Mouse (Mus musculus) limb, embryonic 13.5 days (tissue): ENCODE results near the gene Lhpp. TPM values are rescaled to one million over a fixed set of nuclear protein-coding genes. Genes with fewer than 3 reads are reported as not detected.
"Not testable (repeated sequence)": the region's sequence is repeated elsewhere in the genome, so short reads cannot be mapped to it uniquely, and the experiment has no call there.

Source experiments
- ATAC-seq: fragments of 200-750 bp; cut with Nextera tagmentation; 2 replicates; pipeline ENCODE4 v1.8.0; 2017; ENCODE audit warnings: low read depth, moderate number of reproducible peaks, moderate TSS enrichment; ENCODE audit not compliant: low FRiP score
- H3K27ac ChIP-seq: fragments of 300-500 bp; sonication (generic); 2 replicates; pipeline ENCODE4 v1.5.1; 2015; ENCODE audit warnings: inconsistent platforms, mild to moderate bottlenecking, moderate library complexity
- H3K27me3 ChIP-seq: fragments of 300-500 bp; sonication (generic); 2 replicates; pipeline ENCODE4 v1.6.1; 2015; ENCODE audit warnings: mild to moderate bottlenecking, inconsistent platforms
- H3K36me3 ChIP-seq: fragments of 300-500 bp; sonication (generic); 2 replicates; pipeline ENCODE4 v1.6.1; 2015; ENCODE audit warnings: inconsistent platforms, mild to moderate bottlenecking, moderate library complexity
- H3K4me1 ChIP-seq: fragments of 300-500 bp; sonication (generic); 2 replicates; pipeline ENCODE4 v1.6.1; 2015; ENCODE audit warnings: inconsistent platforms
- H3K4me2 ChIP-seq: fragments of 300-500 bp; sonication (generic); replicated peaks from 2 replicates; pipeline ENCODE4 v1.6.1; 2015; ENCODE audit warnings: inconsistent platforms, mild to moderate bottlenecking, moderate library complexity
- H3K4me3 ChIP-seq: fragments of 300-500 bp; sonication (generic); 2 replicates; pipeline ENCODE4 v1.5.1; 2015; ENCODE audit warnings: moderate library complexity, mild to moderate bottlenecking, inconsistent platforms
- H3K9ac ChIP-seq: fragments of 300-500 bp; sonication (generic); 2 replicates; pipeline ENCODE4 v1.6.1; 2015; ENCODE audit warnings: mild to moderate bottlenecking, inconsistent platforms
- H3K9me3 ChIP-seq: fragments of 300-500 bp; sonication (generic); 2 replicates; pipeline ENCODE4 v1.6.1; 2016; ENCODE audit warnings: inconsistent platforms
- WGBS: fragments of 180-500 bp; shearing (Covaris S2); methylation state at CpG from one replicate; pipeline ENCODE4 v1.1.7; 2015; 5-methylcytosine and 5-hydroxymethylcytosine counted together
- polyA plus RNA-seq: library from polyadenylated mRNA; unstranded; fragments of >200 nt; fragmentation: Nextera tagmentation; extraction: Ambion mirVana; gene quantifications from 2 replicates; pipeline ENCODE4 v1.2.1, GENCODE M21; 2015

Gene Lhpp
- polyA plus RNA-seq, 1 experiment from 2014 or later, result 22.6 TPM

- H3K9ac ChIP-seq, result peak overlapping the region; percentile 45; the same call in 1 of the 2 replicates
- peaks cover 47% of the 10 kb centered on the region for H3K4me1 ChIP-seq
- no peaks in the 10 kb centered on the region for H3K36me3 ChIP-seq
- ATAC-seq, result no peak
- WGBS, result 4% methylated on average over 9 of the region's 9 CpGs
- no peaks in the 10 kb centered on the region for H3K9me3 ChIP-seq
- H3K4me2 ChIP-seq, result peak overlapping the region; percentile 36
- peak overlapping the region; percentile 59 for H3K27ac ChIP-seq
- no peak overlapping the region for H3K4me3 ChIP-seq
- H3K27me3 ChIP-seq, result no peaks in the 10 kb centered on the region
Measured at GRCm38 (mm10) chr7:132658058-132658450, 47.6 kb downstream of the Lhpp start.

DNA sequence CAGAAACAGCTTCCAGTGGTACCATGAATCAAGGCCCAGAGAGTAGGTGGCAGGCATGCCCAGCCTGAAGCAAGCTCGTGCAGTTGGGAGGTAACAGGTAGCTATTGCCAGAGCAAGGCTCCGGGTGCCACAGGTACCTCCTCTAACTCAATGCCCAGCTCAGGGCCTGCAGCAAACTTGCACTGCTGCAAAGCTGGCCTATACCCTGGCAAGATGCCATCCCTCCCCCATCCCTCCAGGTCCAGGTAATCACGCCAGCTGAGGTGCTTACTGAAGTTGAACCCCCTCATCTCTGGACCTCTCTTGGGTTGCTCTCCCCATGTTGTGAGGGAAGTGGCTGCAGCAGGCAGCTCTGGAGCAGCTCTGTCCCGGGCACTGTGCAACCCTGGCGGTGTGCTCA, 48.2 kb downstream of the Lhpp start:
- WGBS, result 82% methylated on average over 5 of the region's 5 CpGs
- Histone ChIP-seq H3K4me1 (peaks cover 47% of the 10 kb centered on the region), H3K27me3 (no peaks in the 10 kb centered on the region), H3K36me3 (no peaks in the 10 kb centered on the region), H3K27ac (peak overlapping the region; percentile 39; the same call in 1 of the 2 replicates), H3K4me2 (peak overlapping the region; percentile 36; the same call in 1 of the 2 replicates), H3K9ac (no peak overlapping the region), H3K4me3 (no peak overlapping the region), H3K9me3 (no peaks in the 10 kb centered on the region)
- no peak for ATAC-seq

DNA sequence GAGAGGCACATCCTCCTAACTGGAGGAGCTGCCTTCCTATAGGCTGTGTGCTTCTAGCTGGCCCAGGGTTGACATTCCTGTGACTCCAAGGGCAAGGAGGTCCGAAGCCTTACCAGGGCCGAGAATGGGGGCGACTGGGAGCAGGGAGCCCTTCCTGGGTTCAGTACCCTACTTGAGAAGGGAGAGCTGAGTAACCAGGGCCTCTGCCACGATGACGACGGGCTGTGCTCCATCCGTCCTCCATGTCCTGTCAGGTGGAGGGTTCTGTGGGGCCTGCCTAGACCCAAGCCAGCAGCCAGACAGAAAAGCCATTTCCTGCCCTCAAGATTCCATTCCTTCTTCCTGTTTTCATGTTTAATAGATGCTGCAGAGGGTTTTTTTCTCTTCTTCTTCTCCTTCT, 49.2 kb downstream of the Lhpp start:
- Histone ChIP-seq H3K4me2 (no peak overlapping the region), H3K36me3 (no peaks in the 10 kb centered on the region), H3K9ac (0 out of 2 replicates have a peak overlapping the region, but pooled peaks have one; percentile 5), H3K4me1 (peaks cover 47% of the 10 kb centered on the region), H3K27ac (no peak overlapping the region), H3K27me3 (no peaks in the 10 kb centered on the region), H3K9me3 (no peaks in the 10 kb centered on the region), H3K4me3 (no peak overlapping the region)
- 73% methylated on average over 7 of the region's 7 CpGs for WGBS
- no peak for ATAC-seq

- not testable (repeated sequence) for H3K4me2 ChIP-seq, H3K36me3 ChIP-seq, H3K9ac ChIP-seq, H3K27me3 ChIP-seq, H3K27ac ChIP-seq, H3K4me3 ChIP-seq, ATAC-seq, H3K9me3 ChIP-seq
- 54% methylated on average over 6 of the region's 6 CpGs for WGBS
- H3K4me1 ChIP-seq, result peaks cover 36% of the 10 kb centered on the region
Measured at GRCm38 (mm10) chr7:132662831-132663230, 52.4 kb downstream of the Lhpp start.

- Histone ChIP-seq H3K4me1 (peaks cover 16% of the 10 kb centered on the region), H3K4me3 (no peak overlapping the region), H3K36me3 (no peaks in the 10 kb centered on the region), H3K9me3 (no peaks in the 10 kb centered on the region), H3K9ac (no peak overlapping the region), H3K27ac (no peak overlapping the region), H3K27me3 (no peaks in the 10 kb centered on the region), H3K4me2 (no peak overlapping the region)
- 58% methylated on average over 6 of the region's 6 CpGs for WGBS
- no peak for ATAC-seq
Measured at GRCm38 (mm10) chr7:132664815-132665214, 54.4 kb downstream of the Lhpp start.

DNA sequence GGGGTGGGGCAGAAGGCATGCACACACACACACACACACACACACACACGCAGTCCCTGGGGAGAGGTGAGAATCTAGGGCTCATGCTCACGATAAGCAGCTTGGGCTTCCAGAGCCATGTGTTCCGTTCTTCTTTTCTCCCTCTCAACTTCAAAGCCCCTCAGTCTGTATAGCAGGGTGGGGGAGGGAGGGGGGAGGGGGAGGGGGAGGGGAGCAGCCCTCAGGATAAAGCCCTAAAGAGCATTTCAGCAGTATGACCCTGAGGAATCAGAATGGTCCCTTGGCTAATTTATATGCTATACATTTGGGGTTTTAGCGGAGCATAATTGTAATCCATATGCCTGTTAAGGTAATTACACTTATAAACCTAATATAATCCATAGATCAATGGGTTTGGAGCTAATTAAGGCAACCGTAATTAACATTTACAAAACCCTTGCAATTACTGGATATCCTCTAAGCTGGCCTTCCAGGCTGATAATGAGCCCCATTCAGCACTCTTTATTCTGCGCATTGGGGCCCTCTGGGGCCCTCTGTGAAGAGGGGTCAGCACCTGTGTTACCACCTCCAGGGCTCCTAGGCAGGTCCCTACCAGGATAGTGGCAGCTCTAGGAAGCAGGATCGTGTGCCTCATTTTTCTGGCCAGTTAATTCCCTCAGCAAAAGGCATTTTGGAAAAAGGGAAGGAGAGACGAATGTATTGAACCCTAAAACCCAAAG, 55.4 kb downstream of the Lhpp start:
- no peaks in the 10 kb centered on the region for H3K36me3 ChIP-seq
- H3K27me3 ChIP-seq, result no peaks in the 10 kb centered on the region
- no peak overlapping the region for H3K4me2 ChIP-seq
- no peak for ATAC-seq
- no peak overlapping the region for H3K27ac ChIP-seq
- H3K9ac ChIP-seq, result no peak overlapping the region
- no peak overlapping the region for H3K4me3 ChIP-seq
- 28% methylated on average over 7 of the region's 8 CpGs for WGBS
- peaks cover 8% of the 10 kb centered on the region; the same call in 1 of the 2 replicates for H3K4me1 ChIP-seq
- no peaks in the 10 kb centered on the region for H3K9me3 ChIP-seq

GRCm38 (mm10) chr7:132666516-132666915, 56.1 kb downstream of the Lhpp start:
- H3K9ac ChIP-seq, result no peak overlapping the region
- no peaks in the 10 kb centered on the region for H3K27me3 ChIP-seq
- no peaks in the 10 kb centered on the region for H3K36me3 ChIP-seq
- ATAC-seq, result no peak
- no peaks in the 10 kb centered on the region for H3K9me3 ChIP-seq
- no peak overlapping the region for H3K27ac ChIP-seq
- 75% methylated on average over 4 of the region's 4 CpGs for WGBS
- peaks cover 6% of the 10 kb centered on the region; the same call in 1 of the 2 replicates for H3K4me1 ChIP-seq
- no peak overlapping the region for H3K4me3 ChIP-seq
- no peak overlapping the region for H3K4me2 ChIP-seq

DNA sequence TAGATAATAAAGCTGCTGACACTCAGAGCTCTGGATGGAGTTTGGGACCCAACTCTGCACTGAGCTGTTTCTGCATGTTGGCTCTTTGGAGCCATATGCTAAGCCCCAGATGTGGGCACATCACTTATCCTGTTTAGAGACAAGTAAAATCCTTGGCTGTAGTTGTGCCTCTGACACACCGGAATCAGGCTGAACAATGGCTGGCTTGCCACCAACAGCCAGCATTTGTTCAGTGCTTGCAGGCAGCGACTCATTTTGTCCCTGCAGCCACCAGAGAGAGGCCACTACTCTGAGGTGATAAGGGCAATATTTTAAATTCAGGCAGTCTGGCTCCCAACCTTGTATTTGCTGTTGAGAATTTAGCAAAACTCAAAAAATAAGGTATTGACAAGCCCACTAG, 58.2 kb downstream of the Lhpp start:
- Histone ChIP-seq H3K4me1 (peaks cover 9% of the 10 kb centered on the region; the same call in 1 of the 2 replicates), H3K9ac (no peak overlapping the region), H3K27ac (no peak overlapping the region), H3K4me2 (no peak overlapping the region), H3K36me3 (no peaks in the 10 kb centered on the region), H3K27me3 (no peaks in the 10 kb centered on the region), H3K4me3 (no peak overlapping the region), H3K9me3 (no peaks in the 10 kb centered on the region)
- ATAC-seq, result no peak
- WGBS, result 78% methylated on average over 2 of the region's 2 CpGs

DNA sequence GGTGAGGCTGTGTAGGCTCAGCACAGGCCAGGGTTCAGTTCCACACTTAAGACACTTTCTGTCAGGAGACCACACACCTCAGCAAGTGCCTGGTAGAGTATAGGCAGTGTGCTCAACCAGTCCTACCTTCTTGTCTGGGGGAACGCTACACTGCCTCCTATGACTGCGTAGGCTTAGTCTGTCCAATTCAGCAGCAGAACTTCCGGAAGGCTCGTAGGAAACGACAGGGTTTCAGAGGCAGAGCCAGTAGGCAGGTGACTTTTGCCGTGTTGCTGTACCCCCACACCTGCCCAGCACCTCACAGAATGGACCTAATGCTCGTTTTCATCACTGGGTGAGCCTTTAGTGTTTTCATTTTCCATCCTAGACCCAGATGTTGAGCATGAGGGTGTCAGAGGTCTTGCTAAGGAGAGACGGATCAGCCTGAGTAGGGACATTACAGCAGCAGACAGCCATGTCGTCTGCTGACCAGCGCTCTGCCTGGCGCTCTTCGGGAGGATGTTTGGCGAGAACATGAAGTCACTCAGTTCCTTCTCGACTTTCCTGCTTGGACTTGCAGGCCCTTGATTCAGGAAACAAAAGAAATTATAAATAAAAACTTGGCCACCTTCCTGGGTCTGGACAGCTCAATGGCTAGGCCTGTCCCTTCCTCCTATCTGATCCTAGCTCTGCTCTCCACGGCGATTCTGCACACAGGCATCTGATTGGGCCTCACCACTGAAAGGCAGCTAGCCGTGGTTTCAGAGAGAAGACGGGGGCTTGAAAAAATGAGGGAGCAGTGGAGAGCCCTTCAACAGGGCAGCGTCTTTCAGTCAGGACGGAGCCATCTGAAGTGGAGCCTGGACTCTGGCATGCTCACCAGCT, 59.8 kb downstream of the Lhpp start:
- Histone ChIP-seq H3K4me2 (no peak overlapping the region), H3K36me3 (no peaks in the 10 kb centered on the region), H3K4me1 (peaks cover 12% of the 10 kb centered on the region; the same call in 1 of the 2 replicates), H3K4me3 (no peak overlapping the region), H3K27ac (no peak overlapping the region), H3K9me3 (no peaks in the 10 kb centered on the region), H3K9ac (no peak overlapping the region), H3K27me3 (no peaks in the 10 kb centered on the region)
- 87% methylated on average over 20 of the region's 20 CpGs for WGBS
- no peak for ATAC-seq

- no peak overlapping the region for H3K27ac ChIP-seq
- H3K27me3 ChIP-seq, result no peaks in the 10 kb centered on the region
- no peak overlapping the region for H3K9ac ChIP-seq
- no peaks in the 10 kb centered on the region for H3K9me3 ChIP-seq
- H3K4me1 ChIP-seq, result peaks cover 9% of the 10 kb centered on the region; the same call in 1 of the 2 replicates
- H3K4me3 ChIP-seq, result no peak overlapping the region
- no peak for ATAC-seq
- H3K4me2 ChIP-seq, result no peak overlapping the region
- WGBS, result 89% methylated on average over 3 of the region's 3 CpGs
- H3K36me3 ChIP-seq, result no peaks in the 10 kb centered on the region
Measured at GRCm38 (mm10) chr7:132670863-132671165, 60.4 kb downstream of the Lhpp start.

DNA sequence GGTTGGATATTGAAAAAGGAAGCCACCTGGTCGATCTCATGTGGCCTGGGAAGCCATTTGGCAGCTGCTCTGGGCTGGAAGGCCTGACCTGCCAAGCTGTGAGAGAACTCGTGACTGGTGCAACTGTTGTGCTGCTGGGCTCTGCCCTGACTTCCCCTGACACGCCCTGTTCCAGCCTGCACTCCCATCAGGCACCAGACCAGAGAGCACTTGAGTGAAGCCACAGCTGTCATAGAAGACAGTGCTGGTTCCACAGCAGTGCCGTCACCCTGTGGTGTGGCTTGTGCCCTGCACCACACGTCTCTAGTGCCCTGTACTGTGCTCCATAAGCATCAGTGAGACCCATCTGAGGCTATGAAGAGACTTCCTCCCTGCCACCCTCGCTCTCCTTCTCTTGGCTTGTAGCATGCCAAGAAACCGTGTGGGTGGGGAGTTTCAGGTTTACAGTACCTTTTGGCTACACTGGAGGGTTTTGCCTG, 62.1 kb downstream of the Lhpp start:
- peak; percentile 81 for ATAC-seq
- H3K27me3 ChIP-seq, result no peaks in the 10 kb centered on the region
- H3K9me3 ChIP-seq, result no peaks in the 10 kb centered on the region
- peaks cover 9% of the 10 kb centered on the region; the same call in 1 of the 2 replicates for H3K4me1 ChIP-seq
- no peak overlapping the region for H3K9ac ChIP-seq
- H3K27ac ChIP-seq, result no peak overlapping the region
- H3K4me3 ChIP-seq, result no peak overlapping the region
- no peaks in the 10 kb centered on the region for H3K36me3 ChIP-seq
- WGBS, result 76% methylated on average over 7 of the region's 7 CpGs
- no peak overlapping the region for H3K4me2 ChIP-seq
